Mouse (Mus musculus) kidney, embryonic 16.5 days (tissue): ENCODE measurements around the gene Fem1b. TPM values are rescaled to one million over a fixed set of nuclear protein-coding genes. Genes with fewer than 3 reads are reported as not detected.

ENCODE experiments used
- ATAC-seq: fragments of 200-750 bp; cut with Nextera tagmentation; 2 replicates; pipeline ENCODE4 v1.8.0; 2017; ENCODE audit warnings: moderate TSS enrichment; ENCODE audit not compliant: low FRiP score, low TSS enrichment
- H3K27ac ChIP-seq: fragments of 300-500 bp; sonication (generic); 2 replicates; pipeline ENCODE4 v1.5.1; 2014; ENCODE audit warnings: low read length
- H3K27me3 ChIP-seq: fragments of 300-500 bp; sonication (generic); 2 replicates; pipeline ENCODE4 v1.6.1; 2014; ENCODE audit warnings: low read length, control low read depth, mixed read lengths; ENCODE audit not compliant: insufficient read depth
- H3K36me3 ChIP-seq: fragments of 300-500 bp; sonication (generic); 2 replicates; pipeline ENCODE4 v1.6.1; 2014; ENCODE audit warnings: low read length, control low read depth, mixed read lengths; ENCODE audit not compliant: insufficient read depth
- H3K4me1 ChIP-seq: fragments of 300-500 bp; sonication (generic); 2 replicates; pipeline ENCODE4 v1.6.1; 2014; ENCODE audit warnings: low read length, control low read depth, mixed read lengths; ENCODE audit not compliant: insufficient read depth
- H3K4me2 ChIP-seq: fragments of 300-500 bp; sonication (generic); replicated peaks from 2 replicates; pipeline ENCODE4 v1.6.1; 2014; ENCODE audit warnings: low read depth, low read length
- H3K4me3 ChIP-seq: fragments of 300-500 bp; sonication (generic); 2 replicates; pipeline ENCODE4 v1.5.1; 2014; ENCODE audit warnings: mild to moderate bottlenecking, low read length
- H3K9ac ChIP-seq: fragments of 300-500 bp; sonication (generic); replicated peaks from 2 replicates; pipeline ENCODE4 v1.6.1; 2014; ENCODE audit warnings: low read length
- H3K9me3 ChIP-seq: fragments of 300-500 bp; sonication (generic); 2 replicates; pipeline ENCODE4 v1.6.1; 2016; ENCODE audit warnings: low read length, control low read depth
- WGBS: fragments of 180-500 bp; shearing (Covaris S2); extraction: QIAGEN DNeasy Blood & Tissue Kit; methylation state at CpG from one replicate; pipeline ENCODE4 v1.1.7; 2014; 5-methylcytosine and 5-hydroxymethylcytosine counted together
- polyA plus RNA-seq: library from polyadenylated mRNA; unstranded; fragments of >200 nt; fragmentation: Nextera tagmentation; extraction: Ambion mirVana; gene quantifications from 2 replicates; pipeline ENCODE4 v1.2.1, GENCODE M21; 2015

Fem1b gene
- polyA plus RNA-seq, 1 experiment from 2014 or later = 23.1 TPM

- Histone ChIP-seq H3K9ac (no peak overlapping the region), H3K27ac (no peak overlapping the region), H3K4me1 (peaks cover 6% of the 10 kb centered on the region; the same call in 1 of the 2 replicates)
Observed at GRCm38 (mm10) chr9:62847694-62848093, 36.0 kb upstream of the Fem1b start.

GRCm38 (mm10) chr9:62844461-62844860, 32.7 kb upstream of the Fem1b start:
- H3K4me1 ChIP-seq = peaks cover 5% of the 10 kb centered on the region
- no peak overlapping the region for H3K27ac ChIP-seq
- H3K27me3 ChIP-seq = no peaks in the 10 kb centered on the region
- H3K9me3 ChIP-seq = no peaks in the 10 kb centered on the region
- H3K9ac ChIP-seq = no peak overlapping the region
- 93% methylated on average over 5 of the region's 5 CpGs for WGBS
- no peak for ATAC-seq
- H3K36me3 ChIP-seq = peaks cover 6% of the 10 kb centered on the region; the same call in 1 of the 2 replicates
- no peak overlapping the region for H3K4me2 ChIP-seq
- no peak overlapping the region for H3K4me3 ChIP-seq

More at GRCm38 (mm10) chr9:62847694-62848093, 36.0 kb upstream of the Fem1b start:
- H3K4me3 ChIP-seq = no peak overlapping the region
- no peaks in the 10 kb centered on the region for H3K27me3 ChIP-seq
- H3K36me3 ChIP-seq = peaks cover 6% of the 10 kb centered on the region; the same call in 1 of the 2 replicates
- H3K4me2 ChIP-seq = no peak overlapping the region
- no peaks in the 10 kb centered on the region for H3K9me3 ChIP-seq
- ATAC-seq = peak; percentile 60; the same call in 1 of the 2 replicates
- 0% methylated on average over 3 of the region's 3 CpGs for WGBS

- 88% methylated on average over 10 of the region's 10 CpGs for WGBS
- Histone ChIP-seq H3K4me2 (no peak overlapping the region), H3K27ac (no peak overlapping the region), H3K4me3 (no peak overlapping the region), H3K9me3 (no peaks in the 10 kb centered on the region), H3K36me3 (0 out of 2 replicates have a peak, but pooled peaks cover 6% of the 10 kb centered on the region), H3K4me1 (peaks cover 10% of the 10 kb centered on the region), H3K9ac (no peak overlapping the region), H3K27me3 (no peaks in the 10 kb centered on the region)
- ATAC-seq = no peak
Observed at GRCm38 (mm10) chr9:62843356-62844024, 31.8 kb upstream of the Fem1b start.

- peak overlapping the region; percentile 56 for H3K4me3 ChIP-seq
- H3K9ac ChIP-seq = peak overlapping the region; percentile 90
- 10% methylated on average over 14 of the region's 14 CpGs for WGBS
- peak overlapping the region; percentile 83 for H3K27ac ChIP-seq
- peak overlapping the region; percentile 82 for H3K4me2 ChIP-seq
- peaks cover 19% of the 10 kb centered on the region for H3K4me1 ChIP-seq
- H3K36me3 ChIP-seq = no peaks in the 10 kb centered on the region
- H3K9me3 ChIP-seq = no peaks in the 10 kb centered on the region
- H3K27me3 ChIP-seq = no peaks in the 10 kb centered on the region
- ATAC-seq = peak; percentile 0
Observed at GRCm38 (mm10) chr9:62839172-62839770, 27.5 kb upstream of the Fem1b start.

- peak within 1 kb of the TSS; percentile 82 for H3K4me2 ChIP-seq
- WGBS = under 1% methylated on average over 29 of the region's 48 CpGs
- peak; percentile 89 for ATAC-seq
- H3K9ac ChIP-seq = peak within 1 kb of the TSS; percentile 90
- peaks cover 19% of the 10 kb centered on the region for H3K4me1 ChIP-seq
- H3K27me3 ChIP-seq = no peaks in the 10 kb centered on the region
- H3K4me3 ChIP-seq = peak within 1 kb of the TSS; percentile 56
- H3K9me3 ChIP-seq = no peaks in the 10 kb centered on the region
- no peaks in the 10 kb centered on the region for H3K36me3 ChIP-seq
- H3K27ac ChIP-seq = peak within 1 kb of the TSS; percentile 83
Observed at GRCm38 (mm10) chr9:62838506-62839171, 26.9 kb upstream of the Fem1b start, which contains the start of gene Cln6. TSS of gene Cln6 (plus strand) at chr9:62838785.

- H3K9me3 ChIP-seq = no peaks in the 10 kb centered on the region
- peak overlapping the region; percentile 56 for H3K4me3 ChIP-seq
- no peaks in the 10 kb centered on the region for H3K27me3 ChIP-seq
- peak overlapping the region; percentile 90 for H3K9ac ChIP-seq
- H3K27ac ChIP-seq = peak overlapping the region; percentile 83
- peak overlapping the region; percentile 82 for H3K4me2 ChIP-seq
- no peaks in the 10 kb centered on the region for H3K36me3 ChIP-seq
- peak; percentile 33; the same call in 1 of the 2 replicates for ATAC-seq
- peaks cover 19% of the 10 kb centered on the region for H3K4me1 ChIP-seq
- WGBS = 10% methylated on average over 8 of the region's 8 CpGs
Observed at GRCm38 (mm10) chr9:62838146-62838505, 26.4 kb upstream of the Fem1b start.

GRCm38 (mm10) chr9:62837611-62838010, 25.9 kb upstream of the Fem1b start:
- H3K27ac ChIP-seq = peak overlapping the region; percentile 83
- H3K27me3 ChIP-seq = no peaks in the 10 kb centered on the region
- H3K9ac ChIP-seq = peak overlapping the region; percentile 90; the same call in 1 of the 2 replicates
- no peaks in the 10 kb centered on the region for H3K36me3 ChIP-seq
- H3K4me1 ChIP-seq = peaks cover 19% of the 10 kb centered on the region
- no peak overlapping the region for H3K4me2 ChIP-seq
- H3K4me3 ChIP-seq = no peak overlapping the region
- ATAC-seq = peak; percentile 18; the same call in 1 of the 2 replicates
- WGBS = 25% methylated on average over 3 of the region's 3 CpGs
- H3K9me3 ChIP-seq = no peaks in the 10 kb centered on the region

GRCm38 (mm10) chr9:62835705-62836446, 24.1 kb upstream of the Fem1b start:
- Histone ChIP-seq H3K4me3 (no peak overlapping the region), H3K27me3 (no peaks in the 10 kb centered on the region), H3K36me3 (no peaks in the 10 kb centered on the region), H3K9me3 (no peaks in the 10 kb centered on the region), H3K27ac (no peak overlapping the region), H3K4me2 (no peak overlapping the region), H3K9ac (no peak overlapping the region), H3K4me1 (peaks cover 19% of the 10 kb centered on the region)
- ATAC-seq = no peak
- WGBS = 47% methylated on average over 4 of the region's 4 CpGs

- 72% methylated on average over 5 of the region's 5 CpGs for WGBS
- Histone ChIP-seq H3K9ac (no peak overlapping the region), H3K27me3 (no peaks in the 10 kb centered on the region), H3K4me2 (no peak overlapping the region), H3K4me1 (peaks cover 18% of the 10 kb centered on the region), H3K27ac (no peak overlapping the region), H3K4me3 (no peak overlapping the region), H3K9me3 (no peaks in the 10 kb centered on the region), H3K36me3 (no peaks in the 10 kb centered on the region)
- ATAC-seq = no peak
Observed at GRCm38 (mm10) chr9:62834906-62835305, 23.2 kb upstream of the Fem1b start.
